Mouse (Mus musculus): ENCODE data around the gene Teddm1a. TPM values are rescaled to one million over a fixed set of nuclear protein-coding genes. Genes with fewer than 3 reads are reported as not detected.

Gene Teddm1a
- polyA plus RNA-seq, 1 experiment from 2014 or later = not detected

GRCm38 (mm10) chr1:153924395-153925385, 33.1 kb downstream of the Teddm1a start:
- Histone ChIP-seq H3K4me3 (ENCODE audit: low read depth, low read length) (no peak overlapping the region), H3K27ac (replicated peaks; ENCODE audit: low read depth, low read length) (no peak overlapping the region), H3K9me3 (replicated peaks; ENCODE audit: control insufficient read depth, low read length) (no peaks in the 10 kb centered on the region), H3K4me1 (ENCODE audit: control insufficient read depth, insufficient read depth, low read length) (no peaks in the 10 kb centered on the region), H3K27me3 (ENCODE audit: control insufficient read depth, insufficient read depth, low read length) (no peaks in the 10 kb centered on the region), H3K9ac (replicated peaks; ENCODE audit: low read length) (no peak overlapping the region), H3K36me3 (replicated peaks; ENCODE audit: control insufficient read depth, insufficient read depth, low read depth, low read length) (no peaks in the 10 kb centered on the region), H3K4me2 (ENCODE audit: low read depth, low read length) (no peak overlapping the region)
- no peak for ATAC-seq (replicated peaks; ENCODE audit: insufficient number of reproducible peaks, low FRiP score, low TSS enrichment, low read depth)
- DNase-seq (ENCODE audit: low spot score) = no peak
- WGBS = 82% methylated on average over 6 of the region's 6 CpGs

GRCm38 (mm10) chr1:153930431-153930830, 38.9 kb downstream of the Teddm1a start:
- no peak overlapping the region for H3K9ac ChIP-seq (replicated peaks; ENCODE audit: low read length)
- no peaks in the 10 kb centered on the region for H3K9me3 ChIP-seq (replicated peaks; ENCODE audit: control insufficient read depth, low read length)
- H3K27ac ChIP-seq (replicated peaks; ENCODE audit: low read depth, low read length) = no peak overlapping the region
- no peak overlapping the region for H3K4me2 ChIP-seq (ENCODE audit: low read depth, low read length)
- ATAC-seq (replicated peaks; ENCODE audit: insufficient number of reproducible peaks, low FRiP score, low TSS enrichment, low read depth) (no peak), DNase-seq (ENCODE audit: low spot score) (no peak)
- H3K36me3 ChIP-seq (replicated peaks; ENCODE audit: control insufficient read depth, insufficient read depth, low read depth, low read length) = no peaks in the 10 kb centered on the region
- no peaks in the 10 kb centered on the region for H3K4me1 ChIP-seq (ENCODE audit: control insufficient read depth, insufficient read depth, low read length)
- H3K4me3 ChIP-seq (ENCODE audit: low read depth, low read length) = no peak overlapping the region
- WGBS = 83% methylated on average over 2 of the region's 2 CpGs
- H3K27me3 ChIP-seq (ENCODE audit: control insufficient read depth, insufficient read depth, low read length) = no peaks in the 10 kb centered on the region

- H3K4me3 ChIP-seq (ENCODE audit: low read depth, low read length) = no peak overlapping the region
- no peak for ATAC-seq (replicated peaks; ENCODE audit: insufficient number of reproducible peaks, low FRiP score, low TSS enrichment, low read depth)
- no peak for DNase-seq (ENCODE audit: low spot score)
- WGBS = 50% methylated on average over 1 of the region's 1 CpGs
- no peaks in the 10 kb centered on the region for H3K27me3 ChIP-seq (ENCODE audit: control insufficient read depth, insufficient read depth, low read length)
- no peaks in the 10 kb centered on the region for H3K4me1 ChIP-seq (ENCODE audit: control insufficient read depth, insufficient read depth, low read length)
- H3K27ac ChIP-seq (replicated peaks; ENCODE audit: low read depth, low read length) = no peak overlapping the region
- H3K9ac ChIP-seq (replicated peaks; ENCODE audit: low read length) = no peak overlapping the region
- no peaks in the 10 kb centered on the region for H3K36me3 ChIP-seq (replicated peaks; ENCODE audit: control insufficient read depth, insufficient read depth, low read depth, low read length)
- no peaks in the 10 kb centered on the region for H3K9me3 ChIP-seq (replicated peaks; ENCODE audit: control insufficient read depth, low read length)
- no peak overlapping the region for H3K4me2 ChIP-seq (ENCODE audit: low read depth, low read length)
Observed at GRCm38 (mm10) chr1:153933772-153934171, 42.2 kb downstream of the Teddm1a start.

- Histone ChIP-seq H3K4me3 (ENCODE audit: low read depth, low read length) (no peak overlapping the region), H3K9me3 (replicated peaks; ENCODE audit: control insufficient read depth, low read length) (no peaks in the 10 kb centered on the region), H3K36me3 (replicated peaks; ENCODE audit: control insufficient read depth, insufficient read depth, low read depth, low read length) (no peaks in the 10 kb centered on the region), H3K27me3 (ENCODE audit: control insufficient read depth, insufficient read depth, low read length) (no peaks in the 10 kb centered on the region), H3K9ac (replicated peaks; ENCODE audit: low read length) (no peak overlapping the region), H3K4me2 (ENCODE audit: low read depth, low read length) (no peak overlapping the region), H3K4me1 (ENCODE audit: control insufficient read depth, insufficient read depth, low read length) (no peaks in the 10 kb centered on the region), H3K27ac (replicated peaks; ENCODE audit: low read depth, low read length) (no peak overlapping the region)
- 78% methylated on average over 12 of the region's 12 CpGs for WGBS
- ATAC-seq (replicated peaks; ENCODE audit: insufficient number of reproducible peaks, low FRiP score, low TSS enrichment, low read depth) (no peak), DNase-seq (ENCODE audit: low spot score) (no peak)
Observed at GRCm38 (mm10) chr1:153935844-153936380, 44.4 kb downstream of the Teddm1a start.

- DNase-seq (ENCODE audit: low spot score) = no peak
- no peaks in the 10 kb centered on the region for H3K4me1 ChIP-seq (ENCODE audit: control insufficient read depth, insufficient read depth, low read length)
- no peak for ATAC-seq (replicated peaks; ENCODE audit: insufficient number of reproducible peaks, low FRiP score, low TSS enrichment, low read depth)
- no peaks in the 10 kb centered on the region for H3K36me3 ChIP-seq (replicated peaks; ENCODE audit: control insufficient read depth, insufficient read depth, low read depth, low read length)
- H3K4me2 ChIP-seq (ENCODE audit: low read depth, low read length) = no peak overlapping the region
- no peak overlapping the region for H3K27ac ChIP-seq (replicated peaks; ENCODE audit: low read depth, low read length)
- H3K9ac ChIP-seq (replicated peaks; ENCODE audit: low read length) = no peak overlapping the region
- 86% methylated on average over 2 of the region's 2 CpGs for whole genome bisulfite sequencing
- no peaks in the 10 kb centered on the region for H3K9me3 ChIP-seq (replicated peaks; ENCODE audit: control insufficient read depth, low read length)
- H3K27me3 ChIP-seq (ENCODE audit: control insufficient read depth, insufficient read depth, low read length) = no peaks in the 10 kb centered on the region
- H3K4me3 ChIP-seq (ENCODE audit: low read depth, low read length) = no peak overlapping the region
Observed at GRCm38 (mm10) chr1:153937025-153937424, 45.5 kb downstream of the Teddm1a start.

GRCm38 (mm10) chr1:153940986-153941385, 49.4 kb downstream of the Teddm1a start:
- 84% methylated on average over 2 of the region's 2 CpGs for WGBS
- Histone ChIP-seq H3K27me3 (ENCODE audit: control insufficient read depth, insufficient read depth, low read length) (no peaks in the 10 kb centered on the region), H3K36me3 (replicated peaks; ENCODE audit: control insufficient read depth, insufficient read depth, low read depth, low read length) (no peaks in the 10 kb centered on the region), H3K9me3 (replicated peaks; ENCODE audit: control insufficient read depth, low read length) (no peaks in the 10 kb centered on the region), H3K4me1 (ENCODE audit: control insufficient read depth, insufficient read depth, low read length) (no peaks in the 10 kb centered on the region), H3K27ac (replicated peaks; ENCODE audit: low read depth, low read length) (no peak overlapping the region), H3K4me2 (ENCODE audit: low read depth, low read length) (no peak overlapping the region), H3K9ac (replicated peaks; ENCODE audit: low read length) (no peak overlapping the region), H3K4me3 (ENCODE audit: low read depth, low read length) (no peak overlapping the region)
- ATAC-seq (replicated peaks; ENCODE audit: insufficient number of reproducible peaks, low FRiP score, low TSS enrichment, low read depth) (no peak), DNase-seq (ENCODE audit: low spot score) (no peak)

Small RNAs within 50 kb of the gene (microRNA-seq; reads per million reads assigned to microRNA genes)
- 41.4 reads per million, percentile 30 among the genes with 10 or more reads in this experiment for gene Mir8114 (ENCODE audit: borderline number of aligned reads)

Other genes with a start within 250 kb of the Teddm1a start
- 1.9 and 2.6 TPM in 2 replicates for gene Rgs8, start 238.7 kb upstream of the Teddm1a start, polyA plus RNA-seq (2014; fragmentation: Nextera tagmentation; extraction: Ambion mirVana)
- 6.5 and 6.7 TPM in 2 replicates for gene Rgs16, start 151.4 kb upstream of the Teddm1a start, polyA plus RNA-seq (2014; fragmentation: Nextera tagmentation; extraction: Ambion mirVana)
- gene Rnasel, start 142.3 kb upstream of the Teddm1a start, polyA plus RNA-seq (2014; fragmentation: Nextera tagmentation; extraction: Ambion mirVana) = 14.5 and 15.0 TPM in 2 replicates
- 0.14 TPM in 1 of 2 replicates, not detected in the other for gene Rgsl1, start 47.6 kb upstream of the Teddm1a start, polyA plus RNA-seq (2014; fragmentation: Nextera tagmentation; extraction: Ambion mirVana)
- gene Teddm1b, start 17.4 kb upstream of the Teddm1a start, polyA plus RNA-seq (2014; fragmentation: Nextera tagmentation; extraction: Ambion mirVana) = 0.14 and 0.38 TPM in 2 replicates
- gene Glul, start 8.2 kb downstream of the Teddm1a start, polyA plus RNA-seq (2014; fragmentation: Nextera tagmentation; extraction: Ambion mirVana) = 128 and 142 TPM in 2 replicates
- gene Teddm2, start 8.5 kb downstream of the Teddm1a start, polyA plus RNA-seq (2014; fragmentation: Nextera tagmentation; extraction: Ambion mirVana) = 0.45 and 0.61 TPM in 2 replicates

All from embryonic facial prominence, embryonic 11.5 days (tissue).